Mouse (Mus musculus) forebrain, embryonic 12.5 days (tissue): ENCODE measurements around the gene Arf5. TPM values are rescaled to one million over a fixed set of nuclear protein-coding genes. Genes with fewer than 3 reads are reported as not detected.

ENCODE experiments used
- ATAC-seq: fragments of 200-750 bp; cut with Nextera tagmentation; 2 replicates; pipeline ENCODE4 v1.8.0; 2017; ENCODE audit warnings: moderate TSS enrichment; ENCODE audit not compliant: low FRiP score
- H3K27ac ChIP-seq: fragments of 300-500 bp; sonication (generic); 2 replicates; pipeline ENCODE4 v1.5.1; 2016; ENCODE audit warnings: mild to moderate bottlenecking
- H3K27me3 ChIP-seq: fragments of 300-500 bp; sonication (generic); 2 replicates; pipeline ENCODE4 v1.6.1; 2016; ENCODE audit warnings: mild to moderate bottlenecking
- H3K36me3 ChIP-seq: fragments of 300-500 bp; sonication (generic); replicated peaks from 2 replicates; pipeline ENCODE4 v1.6.1; 2016; ENCODE audit warnings: mild to moderate bottlenecking
- H3K4me1 ChIP-seq: fragments of 300-500 bp; sonication (generic); 2 replicates; pipeline ENCODE4 v1.6.1; 2016
- H3K4me2 ChIP-seq: fragments of 300-500 bp; sonication (generic); 2 replicates; pipeline ENCODE4 v1.6.1; 2016; ENCODE audit warnings: mild to moderate bottlenecking, moderate library complexity
- H3K4me3 ChIP-seq: fragments of 300-500 bp; sonication (generic); replicated peaks from 2 replicates; pipeline ENCODE4 v1.5.1; 2016; ENCODE audit warnings: mild to moderate bottlenecking
- H3K9ac ChIP-seq: fragments of 300-500 bp; sonication (generic); 2 replicates; pipeline ENCODE4 v1.6.1; 2016; ENCODE audit warnings: mild to moderate bottlenecking
- H3K9me3 ChIP-seq: fragments of 300-500 bp; sonication (generic); 2 replicates; pipeline ENCODE4 v1.6.1; 2016
- WGBS: fragments of 180-500 bp; shearing (Covaris S2); methylation state at CpG from one replicate; pipeline ENCODE4 v1.1.7; 2016; 5-methylcytosine and 5-hydroxymethylcytosine counted together
- polyA plus RNA-seq: library from polyadenylated mRNA; unstranded; fragments of >200 nt; fragmentation: Nextera tagmentation; extraction: Ambion mirVana; gene quantifications from 2 replicates; pipeline ENCODE4 v1.2.1, GENCODE M21; 2016

Arf5 gene
- polyA plus RNA-seq, 1 experiment from 2014 or later = 291 TPM

DNA sequence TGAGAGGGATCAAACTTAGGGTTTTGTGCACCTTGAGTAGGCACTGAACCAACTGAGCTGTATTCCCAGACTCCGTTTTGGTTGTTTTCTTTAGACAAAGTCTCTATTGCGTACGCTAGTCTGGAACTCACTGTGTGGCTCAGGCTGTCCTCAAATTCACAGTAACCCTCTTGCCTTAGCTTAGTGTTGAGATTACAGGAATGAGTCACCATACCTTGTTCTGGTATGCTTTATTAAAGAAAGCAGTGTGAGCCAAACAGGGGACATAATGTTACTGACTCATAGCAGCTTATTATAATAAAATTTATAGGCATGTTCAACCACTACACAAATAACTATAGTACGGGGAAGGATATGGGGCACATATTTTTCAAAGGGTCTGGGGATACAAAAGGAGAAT, 50.9 kb downstream of the Arf5 start:
- whole genome bisulfite sequencing = 95% methylated on average over 4 of the region's 4 CpGs
- no peak overlapping the region for H3K27ac ChIP-seq
- H3K4me1 ChIP-seq = peaks cover 4% of the 10 kb centered on the region
- H3K4me3 ChIP-seq = no peak overlapping the region
- no peak overlapping the region for H3K9ac ChIP-seq
- no peak for ATAC-seq
- no peaks in the 10 kb centered on the region for H3K9me3 ChIP-seq
- no peaks in the 10 kb centered on the region for H3K36me3 ChIP-seq
- no peak overlapping the region for H3K4me2 ChIP-seq
- no peaks in the 10 kb centered on the region for H3K27me3 ChIP-seq

DNA sequence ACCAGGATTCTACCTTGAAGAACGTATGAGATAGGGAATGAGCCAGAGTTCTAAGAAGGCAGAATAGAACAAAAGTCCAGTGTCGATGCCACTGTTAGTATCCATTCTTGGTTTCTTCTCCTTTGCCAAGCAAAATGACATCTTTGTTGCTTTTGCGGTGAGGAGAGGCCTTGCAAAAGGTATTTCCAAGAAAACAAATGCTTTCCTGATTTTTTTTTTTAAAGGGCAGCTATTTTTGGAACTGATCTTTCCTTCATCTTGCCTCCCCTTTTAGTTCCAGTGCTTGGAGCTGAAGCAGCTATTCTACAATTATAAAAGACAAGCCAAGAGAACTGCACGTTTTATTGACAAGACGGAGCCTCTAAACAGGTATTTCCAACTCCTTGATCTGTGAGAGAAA, 51.5 kb downstream of the Arf5 start, which contains the start of gene Snd1:
Gene Snd1 (plus strand): TSS at position 301 of the 400 bp plus-strand sequence.
- no peak within 1 kb of the TSS for H3K9ac ChIP-seq
- no peak within 1 kb of the TSS for H3K4me3 ChIP-seq
- H3K27ac ChIP-seq = no peak within 1 kb of the TSS
- WGBS = 89% methylated on average over 5 of the region's 5 CpGs
- H3K27me3 ChIP-seq = no peaks in the 10 kb centered on the region
- H3K4me2 ChIP-seq = no peak within 1 kb of the TSS
- peaks cover 7% of the 10 kb centered on the region for H3K4me1 ChIP-seq
- no peaks in the 10 kb centered on the region for H3K36me3 ChIP-seq
- no peak for ATAC-seq
- no peaks in the 10 kb centered on the region for H3K9me3 ChIP-seq

Other genes starting within 250 kb of the Arf5 start
- 28.1 and 28.4 TPM in 2 replicates for gene Zfp800, start 25.6 kb upstream of the Arf5 start, polyA plus RNA-seq
- not detected in 2 replicates for gene Fscn3, start 4.2 kb downstream of the Arf5 start, polyA plus RNA-seq
- 14.8 and 16.2 TPM in 2 replicates for gene Gcc1, start 4.8 kb downstream of the Arf5 start, polyA plus RNA-seq
- gene Pax4, start 25.8 kb downstream of the Arf5 start, polyA plus RNA-seq = 0.14 TPM in 1 of 2 replicates, not detected in the other
- 104 and 109 TPM in 2 replicates for gene Snd1, start 51.6 kb downstream of the Arf5 start, polyA plus RNA-seq